Mouse (Mus musculus): ENCODE data around the gene Plcb1.

DNA sequence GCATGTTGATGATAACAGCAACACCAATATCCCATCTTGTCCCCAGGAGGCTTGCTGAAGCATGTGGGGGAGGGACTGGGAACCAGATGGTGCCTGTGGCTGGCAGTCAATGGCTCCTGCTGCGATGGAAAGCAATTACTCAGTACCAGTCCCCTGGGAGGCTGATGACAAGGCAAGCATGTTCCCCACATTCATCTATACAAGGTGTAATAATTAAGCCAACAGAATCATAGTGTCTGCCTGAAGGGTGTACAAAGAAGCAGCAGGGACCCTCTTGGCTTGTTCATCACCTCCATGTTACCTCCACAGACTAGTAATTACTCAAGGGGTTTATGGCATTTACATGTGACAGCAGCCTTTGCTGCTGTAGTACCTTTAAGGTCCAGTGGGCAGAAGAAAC lies 125.0 kb downstream of the Plcb1 start:
- no peak for TF ChIP-seq MYOG (IDR thresholded peaks at IDR 0.05; ENCODE audit: control insufficient read depth, extremely low read depth, insufficient read length)
- no peak for TF ChIP-seq CTCF (IDR thresholded peaks at IDR 0.05; ENCODE audit: control insufficient read depth, insufficient read depth, insufficient read length)
- TF ChIP-seq USF1 (IDR thresholded peaks at IDR 0.05; ENCODE audit: low read depth), result no peak
- TF ChIP-seq CEBPB (IDR thresholded peaks at IDR 0.05; ENCODE audit: low read depth), result no peak
- TF ChIP-seq MYOD1 (IDR thresholded peaks at IDR 0.05; ENCODE audit: control insufficient read depth, insufficient read length, low read depth), result peak; percentile 35
- no peak for TF ChIP-seq MAX (IDR thresholded peaks at IDR 0.05)
